Mouse (Mus musculus) effector memory CD4-positive, alpha-beta T cell, adult 7 months (primary cell): ENCODE results near the gene Slc9a3r2. TPM values are rescaled to one million over a fixed set of nuclear protein-coding genes. Genes with fewer than 3 reads are reported as not detected.

Source experiments
- polyA plus RNA-seq: library from polyadenylated mRNA; unstranded; fragments of 100-300 nt; shearing (Covaris generic); gene quantifications from one replicate; pipeline ENCODE4 v1.2.1, GENCODE M21; 2017

Slc9a3r2 gene
- polyA plus RNA-seq: not detected

DNA sequence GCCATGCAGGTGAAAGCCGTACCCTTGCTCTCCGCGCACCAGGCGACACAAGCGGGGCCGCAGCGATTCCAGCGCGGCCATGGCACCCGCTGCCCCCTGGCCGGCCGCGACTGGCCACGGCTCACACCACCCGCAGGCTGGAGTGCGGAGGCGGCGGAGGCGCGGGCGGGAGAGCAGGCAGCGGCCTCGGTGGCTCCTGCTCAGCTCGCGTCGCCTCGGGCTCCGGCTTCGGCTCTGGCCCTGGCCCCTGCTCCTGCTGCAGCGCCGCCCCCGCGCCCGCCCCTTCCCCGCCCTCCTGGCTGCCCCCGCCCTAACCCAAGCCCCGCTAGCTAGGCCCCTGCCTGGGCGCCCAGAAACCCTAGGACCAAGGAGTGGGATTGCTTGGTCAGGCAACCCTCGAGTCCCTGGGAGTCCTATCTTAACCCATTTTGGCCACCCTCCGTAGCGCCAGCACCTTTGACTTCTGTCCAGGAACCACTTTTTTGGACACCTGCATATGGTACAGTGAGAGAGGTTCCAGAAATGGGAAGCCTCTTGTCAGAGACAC is at the start of gene Slc9a3r2:
Slc9a3r2 (minus strand) TSS at position 258 of the 547 bp plus-strand sequence.

DNA sequence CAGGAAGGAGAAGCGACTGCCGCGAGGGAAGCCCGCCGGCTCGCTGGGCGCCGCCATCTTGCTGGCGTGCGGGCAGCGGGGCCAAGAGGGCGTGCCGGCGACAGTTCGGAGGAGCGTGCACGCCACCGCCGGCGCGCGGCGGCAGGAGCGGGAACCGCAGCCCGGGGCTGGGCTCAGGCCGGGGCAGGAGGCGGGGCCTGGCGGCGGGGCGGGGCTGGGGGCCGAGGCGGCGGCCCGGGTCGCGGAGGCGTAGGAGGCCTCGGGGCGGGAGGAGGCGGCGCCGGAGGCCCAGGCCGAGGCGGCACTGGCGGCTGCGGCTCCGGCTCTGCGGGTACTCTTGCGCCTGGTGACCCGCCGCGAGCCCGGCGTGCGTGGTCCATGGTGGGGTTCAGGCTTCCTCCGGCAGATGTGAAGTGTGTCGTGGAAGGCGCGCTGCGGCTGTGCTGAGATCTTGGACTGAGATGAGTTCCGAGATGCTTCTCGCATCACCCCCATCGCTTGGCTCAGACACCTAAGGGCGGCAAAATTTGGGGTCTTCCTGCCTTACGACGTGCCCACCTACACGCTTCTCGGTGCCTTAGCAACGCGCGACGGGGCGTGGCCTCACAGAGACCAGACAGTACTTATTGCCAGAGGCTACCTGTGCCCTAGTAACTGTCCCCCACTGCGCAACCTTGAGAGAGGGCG is 46.0 kb upstream of the Slc9a3r2 start, which contains the start of the genes Gfer and Noxo1:
Gfer (minus strand) TSS at position 146 of the 687 bp plus-strand sequence.
Noxo1 (plus strand) TSS at position 224 of the 687 bp plus-strand sequence.

DNA sequence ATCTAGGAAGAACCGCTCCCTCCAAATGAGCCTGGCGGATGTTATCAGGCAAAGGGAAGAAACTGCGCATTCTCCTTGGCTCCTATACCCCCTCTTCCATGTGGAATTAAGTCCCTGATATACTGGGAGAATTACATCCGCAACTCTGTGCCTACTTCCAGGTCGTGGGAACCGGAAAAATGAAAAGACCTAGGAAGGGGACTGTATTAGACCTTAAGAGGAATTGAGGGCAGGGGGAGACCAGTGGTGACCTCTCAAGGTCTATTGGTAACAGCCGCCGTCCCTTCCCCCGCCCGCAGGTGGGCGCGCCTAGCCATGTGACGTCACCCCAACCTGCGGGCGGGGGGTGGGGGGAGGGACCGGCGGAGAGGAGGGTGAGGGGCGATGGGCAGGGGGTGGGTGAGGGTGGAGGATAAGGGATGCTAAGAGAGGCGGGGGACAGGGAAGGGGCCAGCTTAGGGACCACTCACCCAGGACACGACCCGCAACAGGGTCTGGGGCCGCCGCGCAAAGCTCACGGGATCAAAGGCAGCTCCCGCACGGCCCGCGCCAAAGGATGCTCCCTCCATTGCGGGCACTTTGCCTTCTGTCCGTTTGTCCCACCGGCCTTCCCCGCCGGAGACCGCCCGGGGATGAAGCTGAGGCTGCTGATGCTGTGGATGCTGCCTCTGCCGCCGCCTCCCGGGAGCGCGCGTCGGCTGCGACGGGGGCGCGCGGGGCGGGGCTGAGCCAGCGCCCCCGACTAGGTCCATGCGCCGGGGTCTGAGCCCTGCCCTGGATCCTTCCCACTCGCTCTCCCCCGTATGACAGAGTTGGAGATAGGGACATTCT is 39.3 kb upstream of the Slc9a3r2 start, which contains the start of gene Syngr3:
Syngr3 (minus strand) TSS at position 705 of the 831 bp plus-strand sequence.

DNA sequence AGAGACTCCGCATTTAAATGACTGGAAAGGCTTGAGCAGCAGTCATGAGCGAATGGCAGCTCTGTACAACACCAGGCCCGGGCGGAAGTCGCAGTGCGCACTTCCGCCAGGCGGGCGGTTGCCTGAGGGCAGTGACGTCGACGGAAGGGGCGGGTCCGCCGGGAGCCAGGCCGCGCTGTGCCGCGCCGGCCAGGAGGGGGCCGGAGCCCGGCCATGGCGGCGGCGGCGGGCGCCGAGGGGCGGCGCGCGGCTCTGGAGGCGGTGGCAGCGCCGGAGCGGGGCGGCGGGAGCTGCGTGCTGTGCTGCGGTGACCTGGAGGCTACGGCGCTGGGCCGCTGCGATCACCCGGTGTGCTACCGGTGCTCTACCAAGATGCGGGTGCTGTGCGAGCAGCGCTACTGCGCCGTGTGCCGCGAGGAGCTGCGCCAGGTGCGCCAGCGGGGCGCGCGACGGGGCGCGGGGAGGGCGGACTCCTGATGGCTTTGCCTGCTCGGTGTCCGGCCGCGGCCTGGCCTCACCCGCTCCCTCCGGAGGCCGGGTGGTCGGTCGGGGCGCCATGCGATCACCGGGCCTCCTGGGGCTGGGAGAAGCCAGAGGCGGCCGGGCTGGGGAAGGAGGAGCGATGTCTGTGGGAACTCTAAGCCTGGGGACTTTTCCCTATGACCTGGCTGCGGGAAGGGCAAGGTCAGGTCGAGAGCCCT is 19.6 kb upstream of the Slc9a3r2 start, which contains the start of gene Zfp598:
Zfp598 (plus strand) TSS at position 143 of the 701 bp plus-strand sequence.

DNA sequence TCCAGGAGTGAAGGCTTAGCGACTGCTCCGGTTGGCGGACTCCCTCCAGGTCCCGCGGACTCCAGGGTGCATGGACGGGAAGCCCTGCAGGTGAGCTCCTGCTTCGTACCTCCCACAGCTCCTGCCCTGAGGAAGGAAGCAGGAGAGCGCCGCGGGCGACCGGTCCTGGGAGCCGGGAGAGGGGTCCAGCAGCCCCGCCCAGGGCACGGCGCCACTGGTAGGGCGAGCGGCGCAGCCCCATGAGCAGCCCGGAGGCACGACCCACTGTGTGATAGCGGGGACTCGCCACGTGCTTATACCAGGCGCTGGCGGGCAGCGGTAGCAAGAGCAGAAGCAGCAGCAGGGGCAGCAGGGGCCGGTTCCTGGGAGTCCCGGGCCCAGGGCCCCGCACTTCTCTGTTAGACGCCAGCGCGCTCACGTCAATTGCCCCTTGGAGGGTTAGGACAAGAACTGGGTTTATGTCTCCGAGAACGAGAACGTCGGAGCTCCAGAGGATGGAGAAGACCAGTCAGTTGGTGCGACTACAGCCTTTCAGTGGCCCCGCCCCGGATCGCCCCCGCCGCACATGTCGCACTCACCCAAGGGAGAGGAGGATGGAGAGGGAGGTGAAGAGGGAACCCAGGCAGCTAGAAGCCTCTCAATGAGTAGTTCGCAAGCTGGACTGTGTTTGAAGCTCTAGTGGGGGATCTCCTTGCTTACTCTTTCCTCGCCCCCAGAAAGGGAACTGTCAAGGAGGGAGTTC is 8.1 kb upstream of the Slc9a3r2 start, which contains the start of gene Npw:
Npw (minus strand) TSS at position 441 of the 742 bp plus-strand sequence.

DNA sequence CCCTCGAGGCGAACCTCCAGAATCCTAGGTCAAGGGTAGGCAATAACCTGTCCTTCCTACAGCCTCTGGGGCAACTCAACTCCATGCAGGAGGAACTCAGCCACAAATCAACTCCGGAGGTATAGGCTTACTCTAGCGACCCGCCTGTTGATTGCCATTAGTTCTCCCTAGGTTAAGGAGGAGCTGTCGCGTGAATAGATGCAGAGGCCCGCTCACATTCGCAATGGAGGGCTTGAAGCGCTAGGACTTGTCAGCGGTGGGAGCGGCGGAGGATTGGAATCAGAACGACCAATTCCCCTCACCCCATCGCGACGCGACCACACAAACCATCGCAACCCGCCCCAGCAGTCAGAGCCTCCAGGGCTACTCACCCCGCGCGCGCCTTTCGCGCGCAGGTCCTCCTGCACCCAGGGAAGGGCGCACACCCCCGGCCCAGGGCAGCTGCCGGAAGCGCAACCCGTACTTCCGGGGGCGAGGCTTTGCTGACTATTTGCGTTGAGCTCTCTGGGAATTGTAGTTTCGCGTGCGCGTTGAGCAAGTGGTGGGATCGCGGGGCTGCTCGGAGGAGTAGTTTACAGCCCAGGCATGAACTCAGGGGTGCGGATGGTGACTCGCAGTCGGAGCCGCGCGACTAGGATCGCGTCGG is 17.8 kb downstream of the Slc9a3r2 start, which contains the start of the genes Tsc2 and Nthl1:
Tsc2 (minus strand) TSS at position 464 of the 646 bp plus-strand sequence.
Nthl1 (plus strand) TSS at position 514 of the 646 bp plus-strand sequence.

Other genes starting within 250 kb of the Slc9a3r2 start
- 197 TPM for gene Rnps1, start 235.8 kb downstream of the Slc9a3r2 start, polyA plus RNA-seq
- 57.8 TPM for gene Eci1, start 223.7 kb downstream of the Slc9a3r2 start, polyA plus RNA-seq
- gene Dnase1l2, start 207.2 kb downstream of the Slc9a3r2 start, polyA plus RNA-seq: 2.1 TPM
- 118 TPM for gene E4f1, start 180.0 kb downstream of the Slc9a3r2 start, polyA plus RNA-seq
- gene Pgp, start 179.9 kb downstream of the Slc9a3r2 start, polyA plus RNA-seq: 14.9 TPM
- 0.74 TPM for gene Bricd5, start 176.4 kb downstream of the Slc9a3r2 start, polyA plus RNA-seq
- 18.7 TPM for gene Mlst8, start 171.2 kb downstream of the Slc9a3r2 start, polyA plus RNA-seq
- 0.39 TPM for gene Caskin1, start 161.7 kb downstream of the Slc9a3r2 start, polyA plus RNA-seq
- 57.3 TPM for gene Traf7, start 122.4 kb downstream of the Slc9a3r2 start, polyA plus RNA-seq
- gene Rab26, start 116.1 kb downstream of the Slc9a3r2 start, polyA plus RNA-seq: 2.1 TPM
- gene Pkd1, start 100.5 kb downstream of the Slc9a3r2 start, polyA plus RNA-seq: 41.2 TPM
- gene Tsc2, start 17.7 kb downstream of the Slc9a3r2 start, polyA plus RNA-seq: 34.6 TPM
- gene Nthl1, start 17.6 kb downstream of the Slc9a3r2 start, polyA plus RNA-seq: 3.4 TPM
- gene Npw, start 8.1 kb upstream of the Slc9a3r2 start, polyA plus RNA-seq: not detected
- gene Zfp598, start 19.4 kb upstream of the Slc9a3r2 start, polyA plus RNA-seq: 17.8 TPM
- 1.9 TPM for gene Syngr3, start 39.6 kb upstream of the Slc9a3r2 start, polyA plus RNA-seq
- 27.8 TPM for gene Gfer, start 45.8 kb upstream of the Slc9a3r2 start, polyA plus RNA-seq
- gene Noxo1, start 45.9 kb upstream of the Slc9a3r2 start, polyA plus RNA-seq: 2.1 TPM
- gene Tbl3, start 57.3 kb upstream of the Slc9a3r2 start, polyA plus RNA-seq: 45.0 TPM
- not detected for gene Rnf151, start 67.7 kb upstream of the Slc9a3r2 start, polyA plus RNA-seq
- 933 TPM for gene Rps2, start 67.8 kb upstream of the Slc9a3r2 start, polyA plus RNA-seq
- gene Ndufb10, start 74.2 kb upstream of the Slc9a3r2 start, polyA plus RNA-seq: 150 TPM
- gene Rpl3l, start 77.5 kb upstream of the Slc9a3r2 start, polyA plus RNA-seq: not detected
- gene Msrb1, start 86.3 kb upstream of the Slc9a3r2 start, polyA plus RNA-seq: 9.2 TPM
- not detected for gene Hs3st6, start 102.7 kb upstream of the Slc9a3r2 start, polyA plus RNA-seq
- not detected for gene Meiob, start 154.0 kb upstream of the Slc9a3r2 start, polyA plus RNA-seq
- gene Hagh, start 189.8 kb upstream of the Slc9a3r2 start, polyA plus RNA-seq: 30.3 TPM
- gene Fahd1, start 200.0 kb upstream of the Slc9a3r2 start, polyA plus RNA-seq: 0.34 TPM
- gene Igfals, start 215.7 kb upstream of the Slc9a3r2 start, polyA plus RNA-seq: not detected
- 65.8 TPM for gene Nubp2, start 236.0 kb upstream of the Slc9a3r2 start, polyA plus RNA-seq
- gene Spsb3, start 236.3 kb upstream of the Slc9a3r2 start, polyA plus RNA-seq: 82.4 TPM
- gene Eme2, start 244.8 kb upstream of the Slc9a3r2 start, polyA plus RNA-seq: 22.2 TPM
- gene Mrps34, start 244.8 kb upstream of the Slc9a3r2 start, polyA plus RNA-seq: 49.7 TPM
- 26.7 TPM for gene Nme3, start 246.2 kb upstream of the Slc9a3r2 start, polyA plus RNA-seq